Mouse (Mus musculus): Measurements from ENCODE around the gene Rpap2.

Rpap2 gene

DNA sequence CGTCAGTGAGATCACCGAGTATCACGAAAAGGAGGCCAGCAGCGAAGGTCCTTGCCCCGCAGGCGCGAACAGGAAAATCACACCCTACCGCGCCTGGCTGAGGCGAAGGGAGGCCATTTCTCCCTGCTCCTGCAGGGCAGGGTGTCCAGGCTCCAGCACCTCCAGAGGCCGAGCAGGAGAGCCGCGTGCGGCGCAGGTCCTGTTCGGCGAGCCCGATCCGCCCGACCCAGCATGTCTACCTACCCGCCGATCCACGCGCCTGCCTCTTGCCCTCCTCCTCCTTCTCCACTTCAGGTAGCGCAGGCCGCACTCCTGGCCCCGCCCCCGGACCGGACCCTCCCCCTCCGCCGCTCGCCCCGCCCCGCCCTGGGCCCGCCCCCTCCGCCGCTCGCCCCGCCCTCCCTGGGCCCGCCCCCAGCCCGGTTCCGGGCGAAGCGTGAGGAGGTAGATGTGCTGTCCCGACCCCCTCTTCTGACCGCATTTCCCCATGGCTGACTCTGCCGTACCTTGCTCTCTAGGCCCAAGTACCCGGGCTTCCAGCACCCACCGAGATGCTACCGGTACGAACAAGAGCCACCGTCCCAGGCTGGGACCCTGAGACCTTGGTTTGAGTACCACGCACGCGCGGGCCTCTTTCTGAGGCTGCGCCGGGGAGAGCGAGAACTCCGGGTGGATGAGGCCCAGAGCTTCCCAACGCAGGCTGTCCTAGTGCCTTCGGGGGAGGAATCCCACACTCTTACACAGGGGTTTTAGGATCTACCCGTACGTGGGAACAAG lies at the start of gene Rpap2, which contains the start of gene Glmn:
Rpap2 (plus strand) TSS at position 73 of the 777 bp plus-strand sequence.
Glmn (minus strand) TSS at position 588 of the 777 bp plus-strand sequence.
- in situ Hi-C loops (cut with MboI; ENCODE audit: low sequenced_read_pairs), result no loop called here

DNA sequence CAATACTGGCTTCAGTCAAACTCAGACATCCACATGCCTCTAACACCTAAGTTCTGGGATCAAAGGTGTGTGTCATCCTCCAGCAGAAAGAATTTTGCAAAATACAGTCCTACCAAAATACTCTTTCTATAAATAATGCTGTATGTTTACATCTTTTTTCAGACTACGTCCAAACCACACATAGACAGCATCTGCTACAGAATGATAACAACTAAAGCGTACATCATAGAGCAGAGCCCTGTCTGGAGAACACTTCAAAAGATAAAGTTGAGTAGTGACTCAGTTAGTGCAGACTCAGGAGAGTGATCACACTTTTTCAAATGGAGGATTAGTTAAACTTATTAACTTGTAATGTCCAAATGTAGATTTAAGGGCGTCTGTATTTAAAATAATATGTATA lies 49.2 kb upstream of the Rpap2 start:
- in situ Hi-C loops (cut with MboI; ENCODE audit: low sequenced_read_pairs), result no loop called here

- in situ Hi-C loops (cut with MboI; ENCODE audit: low sequenced_read_pairs), result no loop called here
Measured at GRCm38 (mm10) chr5:107548444-107548843, 48.7 kb upstream of the Rpap2 start.

DNA sequence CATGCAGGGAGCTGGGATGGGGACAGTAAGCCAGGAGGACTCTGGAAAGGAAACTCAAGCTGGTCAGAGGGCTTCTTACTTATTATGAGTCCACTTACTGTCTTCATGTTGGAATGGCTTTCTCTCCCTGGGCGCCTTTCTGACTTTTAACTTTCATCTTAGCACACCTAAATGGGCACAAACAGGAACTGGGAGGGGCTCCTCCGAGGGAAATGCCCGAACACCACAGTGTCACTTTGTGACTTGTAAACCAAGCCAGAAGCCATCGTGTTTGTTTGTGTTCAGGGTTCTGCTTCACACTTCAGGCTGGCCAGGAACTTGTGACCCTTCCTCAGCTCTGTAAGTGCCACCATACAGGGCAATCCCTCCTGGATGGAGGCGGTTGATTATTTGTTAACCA lies 42.8 kb upstream of the Rpap2 start:
- in situ Hi-C loops (cut with MboI; ENCODE audit: low sequenced_read_pairs), result no loop called here

DNA sequence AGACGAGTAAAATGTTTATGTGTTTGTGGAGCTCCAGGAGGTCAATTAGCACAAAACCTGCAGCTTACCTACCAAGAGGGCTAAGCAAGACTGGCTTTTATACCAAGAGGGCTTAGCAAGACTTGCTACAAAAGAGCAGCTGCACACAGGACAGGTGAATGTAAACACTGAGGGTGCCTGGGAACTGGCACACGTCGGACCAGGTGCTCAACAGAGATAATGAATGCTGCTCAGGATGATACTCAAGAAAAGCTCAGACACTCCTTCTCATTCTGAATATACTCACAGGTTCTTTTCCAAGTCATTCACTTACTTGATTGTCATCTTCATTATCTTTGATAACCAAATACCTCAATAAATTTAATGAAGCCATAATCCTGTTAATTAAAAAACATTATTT lies 40.2 kb upstream of the Rpap2 start:
- in situ Hi-C loops (cut with MboI; ENCODE audit: low sequenced_read_pairs), result no loop called here

GRCm38 (mm10) chr5:107569148-107569547 lies 28.0 kb upstream of the Rpap2 start:
- in situ Hi-C loops (cut with MboI; ENCODE audit: low sequenced_read_pairs), result no loop called here

GRCm38 (mm10) chr5:107598380-107598779 lies 1.2 kb downstream of the Rpap2 start:
- in situ Hi-C loops (cut with MboI; ENCODE audit: low sequenced_read_pairs), result no loop called here

DNA sequence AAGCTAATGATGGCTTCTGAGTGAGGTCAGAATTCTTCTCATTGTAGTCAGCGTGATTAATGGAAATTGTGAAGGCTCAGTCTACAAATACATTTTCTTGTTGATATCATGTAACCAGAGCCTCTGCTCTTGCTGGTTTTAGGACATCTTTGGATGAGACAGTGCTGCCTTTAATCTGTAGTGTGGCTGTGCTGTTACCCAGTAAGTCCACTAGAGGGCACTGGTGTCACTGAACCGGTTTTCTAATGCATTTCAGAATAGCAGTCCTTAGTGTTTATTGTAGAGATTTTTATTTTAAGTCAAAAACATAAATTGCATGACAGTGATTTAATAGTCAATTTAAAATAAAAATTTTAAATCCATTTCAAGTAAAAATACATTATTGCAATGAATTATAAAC lies 14.1 kb downstream of the Rpap2 start:
- in situ Hi-C loops (cut with MboI; ENCODE audit: low sequenced_read_pairs), result loop anchor here (10.0 to 25.0 kb wide), 2 partner anchors 164 to 276 kb away; partner anchors contain the start of gene Evi5

GRCm38 (mm10) chr5:107617986-107618385 lies 20.8 kb downstream of the Rpap2 start:
- in situ Hi-C loops (cut with MboI; ENCODE audit: low sequenced_read_pairs), result loop anchor here (10.0 to 25.0 kb wide), 2 partner anchors 157 to 269 kb away; partner anchors contain the start of gene Evi5

DNA sequence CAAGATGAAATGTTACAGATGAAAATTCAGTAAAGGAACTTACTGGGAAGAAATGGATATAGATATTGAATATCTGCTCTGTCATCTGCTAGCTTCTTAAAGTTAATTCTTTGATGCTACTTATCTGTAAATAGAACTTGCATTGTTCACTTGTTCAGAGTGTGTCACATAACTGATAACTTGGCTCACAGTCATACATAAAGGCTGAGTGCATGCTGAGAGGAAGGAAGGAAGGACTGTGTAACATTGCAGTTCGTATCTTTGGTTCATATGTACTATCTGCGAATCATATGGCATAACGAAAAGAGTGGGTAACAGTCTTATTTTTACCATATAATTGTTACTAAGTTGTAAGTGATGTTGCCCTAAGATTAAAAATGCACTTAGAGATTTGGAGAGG lies 24.2 kb downstream of the Rpap2 start:
- in situ Hi-C loops (cut with MboI; ENCODE audit: low sequenced_read_pairs), result loop anchor here (25.0 kb wide), 1 partner anchor 266 kb away; the partner anchor contains the start of gene Evi5

DNA sequence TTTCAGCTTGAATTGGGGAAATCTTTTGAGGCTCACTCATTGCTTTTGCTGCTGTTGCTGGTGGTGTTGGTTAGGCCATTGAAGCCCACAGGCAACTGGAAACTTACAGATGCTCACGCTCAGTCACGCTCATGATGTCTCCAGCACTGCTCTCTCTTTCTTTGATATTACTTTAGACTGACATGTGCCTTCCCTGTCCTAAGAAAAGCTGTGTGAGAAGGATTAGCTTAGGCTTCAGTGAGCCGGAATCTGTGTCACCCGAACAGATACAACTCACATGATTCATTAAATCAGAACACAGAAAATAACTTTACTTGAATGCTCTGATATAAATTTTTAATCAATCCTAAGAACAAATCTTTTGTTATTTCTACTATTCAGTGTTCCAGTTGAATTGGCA lies 36.5 kb downstream of the Rpap2 start:
- in situ Hi-C loops (cut with MboI; ENCODE audit: low sequenced_read_pairs), result no loop called here

DNA sequence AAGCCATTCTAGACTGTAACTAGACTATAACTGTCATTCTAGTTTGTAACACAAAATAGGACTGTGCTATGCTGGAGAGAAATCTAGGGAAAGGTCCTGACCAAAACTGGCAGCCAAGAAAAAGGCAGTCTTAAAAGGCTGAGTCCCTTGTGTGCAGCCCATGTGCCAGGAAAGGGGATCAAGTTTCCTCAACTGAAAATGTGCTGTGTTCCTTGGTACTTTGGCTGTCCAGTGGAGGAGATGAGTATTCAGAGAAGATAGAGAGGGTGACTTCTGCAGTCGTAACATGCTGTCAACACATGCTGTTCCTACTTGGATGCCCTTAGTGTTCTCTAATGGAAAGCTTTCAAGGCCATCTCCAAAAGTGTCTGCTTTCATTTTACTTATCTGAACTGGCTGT lies 39.9 kb downstream of the Rpap2 start:
- in situ Hi-C loops (cut with MboI; ENCODE audit: low sequenced_read_pairs), result no loop called here

- in situ Hi-C loops (cut with MboI; ENCODE audit: low sequenced_read_pairs), result no loop called here
Measured at GRCm38 (mm10) chr5:107638366-107638765, 41.2 kb downstream of the Rpap2 start.

DNA sequence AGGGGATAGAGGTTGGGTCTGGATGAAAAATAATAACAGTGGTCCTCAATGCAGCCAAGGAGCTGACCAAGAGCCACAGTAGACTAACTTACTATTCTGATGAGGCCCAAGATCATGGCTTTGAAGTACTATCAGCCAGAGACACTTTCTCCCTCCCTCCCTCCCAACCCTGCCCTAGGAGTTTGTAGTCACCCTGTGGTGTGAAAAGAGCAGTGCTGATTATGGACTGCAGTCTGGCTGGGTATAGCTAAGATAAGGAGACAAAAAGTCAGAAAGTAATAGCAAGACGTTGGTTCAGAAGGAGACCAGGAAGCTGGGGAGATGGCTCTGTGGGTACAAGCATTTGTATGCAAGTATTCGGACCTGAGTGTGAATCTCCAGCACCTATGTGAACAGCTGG lies 47.4 kb downstream of the Rpap2 start:
- in situ Hi-C loops (cut with MboI; ENCODE audit: low sequenced_read_pairs), result no loop called here

DNA sequence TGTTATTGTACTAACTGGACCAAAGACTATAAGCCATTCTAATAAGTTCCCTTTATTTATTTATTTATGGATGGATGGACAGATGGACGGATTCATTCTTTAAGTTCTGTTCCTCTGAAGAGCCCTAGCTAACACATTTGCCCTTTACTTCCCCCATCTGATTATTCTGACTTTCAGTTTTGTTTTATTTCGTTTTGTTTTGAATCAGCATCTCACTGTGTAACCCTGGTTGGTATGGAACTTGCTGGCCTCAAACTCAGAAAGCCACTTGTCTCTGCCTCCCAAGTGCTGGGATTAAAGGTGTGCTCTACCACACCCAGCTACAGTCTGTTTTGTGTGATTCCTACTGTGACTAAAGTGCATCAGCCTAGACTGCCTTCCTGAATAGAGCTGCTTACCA lies 48.8 kb downstream of the Rpap2 start:
- in situ Hi-C loops (cut with MboI; ENCODE audit: low sequenced_read_pairs), result no loop called here

- in situ Hi-C loops (cut with MboI; ENCODE audit: low sequenced_read_pairs), result no loop called here
Measured at GRCm38 (mm10) chr5:107647580-107647979, 50.4 kb downstream of the Rpap2 start.

DNA sequence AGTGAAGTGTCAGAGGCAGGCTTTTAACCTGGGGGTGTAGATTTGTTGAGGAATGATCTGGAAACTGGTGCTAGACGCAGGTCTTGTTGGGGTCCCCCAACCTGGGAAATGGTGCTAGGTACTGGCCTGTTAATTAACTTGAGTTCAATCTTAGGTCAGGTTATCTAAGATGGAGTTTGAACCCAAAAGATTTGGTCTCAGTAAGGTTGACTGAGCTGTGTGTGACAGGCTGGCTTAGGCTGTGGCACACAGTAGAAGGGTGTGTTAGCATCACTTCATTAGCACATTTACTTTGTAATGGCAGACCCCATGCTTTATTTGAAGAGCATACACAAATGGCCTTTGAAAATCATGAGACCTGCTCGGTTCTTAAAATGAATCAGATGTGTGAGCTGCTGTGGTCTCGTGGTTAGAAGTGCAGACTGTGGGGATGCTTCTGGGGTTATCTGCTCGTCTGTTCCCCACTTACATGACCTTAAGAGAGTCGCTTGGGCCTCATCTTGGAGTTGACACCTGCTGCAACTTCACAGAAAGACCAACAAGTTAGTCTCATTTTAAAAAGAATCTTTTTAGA lies 51.5 kb downstream of the Rpap2 start:
- in situ Hi-C loops (cut with MboI; ENCODE audit: low sequenced_read_pairs), result no loop called here

GRCm38 (mm10) chr5:107649680-107650079 lies 52.5 kb downstream of the Rpap2 start:
- in situ Hi-C loops (cut with MboI; ENCODE audit: low sequenced_read_pairs), result no loop called here

- in situ Hi-C loops (cut with MboI; ENCODE audit: low sequenced_read_pairs), result no loop called here
Measured at GRCm38 (mm10) chr5:107650427-107650826, 53.3 kb downstream of the Rpap2 start.

DNA sequence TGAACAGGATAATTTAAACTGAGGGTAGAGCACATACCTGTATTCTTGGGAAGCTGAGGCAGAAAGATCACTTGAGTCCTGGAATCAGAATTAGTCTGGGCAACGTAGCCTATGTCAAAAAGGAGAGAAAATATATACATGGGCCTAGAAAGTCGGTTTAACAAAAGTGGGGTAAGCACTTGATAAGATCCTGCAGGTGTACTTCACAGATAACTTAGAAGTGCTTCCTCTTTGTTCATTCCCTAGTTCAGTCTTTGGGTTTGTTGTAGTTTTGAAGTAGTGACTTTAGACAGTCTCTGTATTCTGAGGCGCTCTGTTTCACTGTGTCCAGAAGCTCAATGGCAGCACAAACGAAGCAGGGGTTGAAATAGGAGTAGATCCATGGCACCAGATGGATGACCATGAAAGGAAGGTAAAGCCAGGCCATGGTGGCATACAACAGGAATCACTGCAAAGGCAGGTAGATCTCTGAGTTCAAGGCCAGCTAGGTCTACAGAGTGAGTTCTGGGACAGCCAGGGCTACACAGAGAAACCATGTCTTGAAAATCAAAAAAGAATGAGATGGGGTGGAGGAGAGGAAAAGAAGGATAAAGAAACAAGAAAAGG lies 55.0 kb downstream of the Rpap2 start:
- in situ Hi-C loops (cut with MboI; ENCODE audit: low sequenced_read_pairs), result no loop called here

- in situ Hi-C loops (cut with MboI; ENCODE audit: low sequenced_read_pairs), result no loop called here
Measured at GRCm38 (mm10) chr5:107678392-107678791, 81.2 kb downstream of the Rpap2 start.

GRCm38 (mm10) chr5:107681300-107681699 lies 84.1 kb downstream of the Rpap2 start:
- in situ Hi-C loops (cut with MboI; ENCODE audit: low sequenced_read_pairs), result no loop called here
